Mouse (Mus musculus): ENCODE measurements around the gene Vps13d. TPM values are rescaled to one million over a fixed set of nuclear protein-coding genes. Genes with fewer than 3 reads are reported as not detected.

Vps13d gene
- polyA plus RNA-seq (2015; fragmentation: Nextera tagmentation; extraction: Ambion mirVana), result 8.1 and 8.7 TPM in 2 replicates

DNA sequence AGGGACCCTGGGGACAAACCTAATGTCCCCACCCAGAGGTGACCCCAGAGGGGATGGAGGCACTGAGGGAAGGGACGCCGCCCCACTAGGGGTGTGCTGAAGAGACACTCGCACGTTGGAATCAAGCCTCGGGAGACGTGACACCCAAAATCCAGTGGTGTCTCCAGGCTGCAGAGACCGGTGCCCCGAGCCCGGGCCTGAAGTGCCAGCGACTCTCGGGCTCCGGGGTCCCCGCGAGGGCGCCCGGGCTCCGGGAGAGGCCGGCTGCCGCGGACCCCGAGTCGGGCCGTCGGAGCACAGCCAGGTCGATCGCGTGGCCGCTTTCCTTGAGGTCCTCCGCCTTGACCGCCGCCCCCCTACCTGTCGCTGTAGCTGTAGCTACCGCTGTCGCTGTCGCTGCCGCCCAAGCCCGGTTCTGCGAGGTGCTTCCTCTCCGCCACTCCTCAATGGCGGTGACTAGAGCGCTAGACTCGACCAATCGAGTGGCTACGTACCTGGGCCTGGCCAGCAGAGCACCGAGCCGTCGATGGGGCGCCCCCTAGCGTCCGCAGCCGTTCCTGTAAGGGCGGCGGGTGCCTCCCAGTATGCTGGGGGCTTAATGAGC lies at the start of gene Vps13d:
Vps13d (minus strand) TSS at position 447 of the 604 bp plus-strand sequence.

Other genes starting within 250 kb of the Vps13d start
- gene Tnfrsf1b, start 51.9 kb upstream of the Vps13d start, polyA plus RNA-seq (2015; fragmentation: Nextera tagmentation; extraction: Ambion mirVana), result 4.3 and 4.9 TPM in 2 replicates
- 0.11 and 0.13 TPM in 2 replicates for gene Tnfrsf8, start 120.2 kb upstream of the Vps13d start, polyA plus RNA-seq (2015; fragmentation: Nextera tagmentation; extraction: Ambion mirVana)